Mouse (Mus musculus) liver, embryonic 16.5 days (tissue): ENCODE measurements around the gene H2afx. TPM values are rescaled to one million over a fixed set of nuclear protein-coding genes. Genes with fewer than 3 reads are reported as not detected.

ENCODE experiments used
- ATAC-seq: fragments of 200-750 bp; cut with Nextera tagmentation; 2 replicates; pipeline ENCODE4 v1.8.0; 2017; ENCODE audit warnings: low read depth, mild to moderate bottlenecking, moderate number of reproducible peaks, moderate library complexity
- H3K27ac ChIP-seq: fragments of 300-500 bp; sonication (generic); 2 replicates; pipeline ENCODE4 v1.5.1; 2014; ENCODE audit warnings: mild to moderate bottlenecking, low read length
- H3K27me3 ChIP-seq: fragments of 300-500 bp; sonication (generic); 2 replicates; pipeline ENCODE4 v1.6.1; 2014; ENCODE audit warnings: low read depth, low read length, mixed read lengths; ENCODE audit not compliant: control insufficient read depth, insufficient read depth
- H3K36me3 ChIP-seq: fragments of 300-500 bp; sonication (generic); 2 replicates; pipeline ENCODE4 v1.6.1; 2014; ENCODE audit warnings: mild to moderate bottlenecking; ENCODE audit not compliant: control insufficient read depth, insufficient read depth
- H3K4me1 ChIP-seq: fragments of 300-500 bp; sonication (generic); 2 replicates; pipeline ENCODE4 v1.6.1; 2014; ENCODE audit warnings: low read depth, low read length, mixed read lengths; ENCODE audit not compliant: control insufficient read depth
- H3K4me2 ChIP-seq: fragments of 300-500 bp; sonication (generic); 2 replicates; pipeline ENCODE4 v1.6.1; 2014; ENCODE audit warnings: low read depth, low read length, mixed read lengths
- H3K4me3 ChIP-seq: fragments of 300-500 bp; sonication (generic); 2 replicates; pipeline ENCODE4 v1.5.1; 2014; ENCODE audit warnings: low read depth, mild to moderate bottlenecking, low read length
- H3K9ac ChIP-seq: fragments of 300-500 bp; sonication (generic); 2 replicates; pipeline ENCODE4 v1.6.1; 2014; ENCODE audit warnings: low read depth, low read length
- H3K9me3 ChIP-seq: fragments of 300-500 bp; sonication (generic); replicated peaks from 2 replicates; pipeline ENCODE4 v1.6.1; 2016; ENCODE audit warnings: low read length; ENCODE audit not compliant: control insufficient read depth
- WGBS: fragments of 180-500 bp; shearing (Covaris S2); extraction: QIAGEN DNeasy Blood & Tissue Kit; methylation state at CpG from one replicate; pipeline ENCODE4 v1.1.7; 2014; ENCODE audit not compliant: insufficient replicate concordance; 5-methylcytosine and 5-hydroxymethylcytosine counted together
- polyA plus RNA-seq: library from polyadenylated mRNA; unstranded; fragments of >200 nt; fragmentation: Nextera tagmentation; extraction: Ambion mirVana; gene quantifications from 2 replicates; pipeline ENCODE4 v1.2.1, GENCODE M21; 2015

Gene H2afx
- polyA plus RNA-seq, 1 experiment from 2014 or later, result 216 TPM

DNA sequence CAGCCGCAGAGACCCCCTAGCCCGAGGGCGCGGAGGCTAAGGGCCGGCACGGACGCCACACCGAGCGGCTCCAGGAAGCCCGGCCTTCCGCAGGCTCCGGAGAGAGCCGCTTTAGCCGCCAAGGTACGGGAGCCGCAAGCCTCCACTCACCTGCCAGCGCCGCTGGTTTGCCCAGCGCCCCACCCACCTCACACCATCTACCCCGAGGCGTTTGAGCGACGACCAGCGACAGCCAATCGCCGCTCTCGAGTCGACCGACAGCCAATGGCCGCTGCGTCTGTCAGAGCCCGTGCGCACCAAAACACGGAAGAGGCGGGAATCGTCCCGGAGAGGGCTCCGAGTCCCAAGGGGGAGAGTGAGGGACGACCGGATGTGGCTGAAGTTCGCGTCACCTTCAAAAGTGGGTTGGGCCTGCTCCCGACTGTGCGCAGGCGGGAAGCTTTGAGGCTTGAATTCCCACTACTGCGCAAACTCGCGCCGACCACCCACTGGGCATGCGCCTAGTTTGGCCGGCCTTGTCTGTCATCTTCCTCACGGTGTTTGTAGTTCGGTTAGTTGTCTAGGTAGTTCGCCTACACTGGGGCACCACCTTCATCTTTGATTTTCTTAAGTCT, 28.9 kb upstream of the H2afx start, which contains the start of gene Hinfp:
Hinfp (minus strand) TSS at position 206 of the 614 bp plus-strand sequence.
- ATAC-seq, result peak; percentile 96
- Histone ChIP-seq H3K27ac (peak within 1 kb of the TSS; percentile 85), H3K9ac (peak within 1 kb of the TSS; percentile 97), H3K4me1 (peaks cover 23% of the 10 kb centered on the region), H3K27me3 (no peaks in the 10 kb centered on the region), H3K4me3 (peak within 1 kb of the TSS; percentile 86), H3K4me2 (peak within 1 kb of the TSS; percentile 81), H3K36me3 (peaks cover 14% of the 10 kb centered on the region), H3K9me3 (no peaks in the 10 kb centered on the region)
- under 1% methylated on average over 54 of the region's 54 CpGs for WGBS

- Histone ChIP-seq H3K4me3 (no peak overlapping the region), H3K36me3 (peaks cover 11% of the 10 kb centered on the region), H3K27ac (0 out of 2 replicates have a peak overlapping the region, but pooled peaks have one; percentile 83), H3K9me3 (no peaks in the 10 kb centered on the region), H3K4me2 (peak overlapping the region; percentile 81; the same call in 1 of the 2 replicates), H3K4me1 (peaks cover 23% of the 10 kb centered on the region), H3K9ac (no peak overlapping the region), H3K27me3 (no peaks in the 10 kb centered on the region)
- WGBS, result 80% methylated on average over 6 of the region's 6 CpGs
- ATAC-seq, result no peak
These were observed 28.0 kb upstream of the H2afx start for GRCm38 (mm10) chr9:44306532-44306931.

DNA sequence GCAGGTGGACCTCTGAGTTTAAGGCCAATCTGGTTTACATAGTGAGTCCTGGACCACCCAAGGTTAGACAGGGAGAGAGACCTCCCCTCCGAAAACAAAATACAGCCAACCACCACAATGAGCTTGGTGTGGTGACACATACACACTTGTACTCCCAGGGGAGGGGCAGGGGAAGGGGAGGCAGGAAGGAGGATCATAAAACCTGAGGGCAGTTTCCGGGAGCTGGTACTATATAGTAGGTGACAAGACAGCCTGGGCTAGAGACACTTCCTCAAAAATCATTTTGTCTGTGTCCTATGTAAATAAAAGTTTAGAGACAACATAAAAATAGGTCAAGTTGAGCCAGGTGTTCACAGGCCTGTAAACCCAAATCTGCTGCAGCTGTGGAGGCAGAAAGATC, 27.2 kb upstream of the H2afx start:
- no peak for ATAC-seq
- 68% methylated on average over 2 of the region's 2 CpGs for WGBS
- no peak overlapping the region for H3K4me2 ChIP-seq
- no peaks in the 10 kb centered on the region for H3K27me3 ChIP-seq
- H3K4me1 ChIP-seq, result peaks cover 23% of the 10 kb centered on the region
- H3K9me3 ChIP-seq, result no peaks in the 10 kb centered on the region
- H3K27ac ChIP-seq, result no peak overlapping the region
- no peak overlapping the region for H3K9ac ChIP-seq
- H3K4me3 ChIP-seq, result no peak overlapping the region
- H3K36me3 ChIP-seq, result peaks cover 10% of the 10 kb centered on the region

DNA sequence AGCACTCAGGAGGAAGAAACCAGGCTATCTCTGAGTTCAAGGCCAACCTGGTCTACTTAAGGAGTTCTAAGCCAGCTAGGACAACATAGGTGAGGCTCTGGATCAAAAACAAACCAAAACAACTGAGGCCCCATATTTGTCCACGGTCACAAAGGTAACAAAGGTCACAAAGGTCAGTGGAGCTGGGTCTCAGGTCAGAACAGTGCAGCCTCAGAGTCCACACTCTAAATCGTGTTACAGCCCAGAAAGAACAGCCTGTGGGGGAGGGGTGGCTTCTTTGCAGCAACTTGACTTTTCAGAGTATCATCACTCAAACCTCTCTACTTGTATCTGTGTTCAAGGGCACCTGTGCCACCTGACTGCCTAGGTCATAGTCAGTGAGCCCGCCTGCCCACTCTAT, 24.7 kb upstream of the H2afx start:
- H3K4me3 ChIP-seq, result no peak overlapping the region
- no peak overlapping the region for H3K9ac ChIP-seq
- no peak for ATAC-seq
- H3K36me3 ChIP-seq, result peaks cover 24% of the 10 kb centered on the region
- no peaks in the 10 kb centered on the region for H3K9me3 ChIP-seq
- H3K4me2 ChIP-seq, result no peak overlapping the region
- H3K27me3 ChIP-seq, result no peaks in the 10 kb centered on the region
- no peak overlapping the region; the same call in 1 of the 2 replicates for H3K27ac ChIP-seq
- peaks cover 12% of the 10 kb centered on the region for H3K4me1 ChIP-seq
- WGBS, result 66% methylated on average over 3 of the region's 3 CpGs

DNA sequence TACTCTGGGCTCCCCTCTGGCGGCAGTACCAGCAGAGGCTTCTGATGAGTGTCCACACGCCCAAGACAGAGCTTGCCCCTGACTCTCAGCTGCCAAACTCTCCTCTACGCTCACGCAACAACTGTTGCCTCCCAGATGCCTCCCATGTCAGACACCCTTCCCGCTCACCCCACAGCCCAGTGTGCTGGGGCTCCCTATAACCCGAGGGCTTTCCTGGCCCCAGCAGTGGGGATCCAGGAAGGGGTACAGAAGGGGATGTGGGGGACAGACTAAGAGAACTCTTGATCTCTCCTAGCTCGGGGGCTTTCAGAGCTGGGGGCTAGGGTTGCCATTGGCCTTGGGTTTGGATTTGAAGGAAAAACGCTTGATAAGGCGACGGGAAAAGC, 23.8 kb upstream of the H2afx start:
- Histone ChIP-seq H3K9ac (no peak overlapping the region), H3K9me3 (no peaks in the 10 kb centered on the region), H3K27ac (no peak overlapping the region), H3K4me3 (no peak overlapping the region), H3K4me1 (peaks cover 12% of the 10 kb centered on the region), H3K36me3 (peaks cover 34% of the 10 kb centered on the region), H3K27me3 (no peaks in the 10 kb centered on the region), H3K4me2 (no peak overlapping the region)
- ATAC-seq, result no peak
- WGBS, result 49% methylated on average over 10 of the region's 10 CpGs

GRCm38 (mm10) chr9:44311136-44312134, 23.1 kb upstream of the H2afx start:
- H3K27ac ChIP-seq, result no peak overlapping the region
- no peaks in the 10 kb centered on the region for H3K27me3 ChIP-seq
- peaks cover 6% of the 10 kb centered on the region for H3K4me1 ChIP-seq
- H3K4me2 ChIP-seq, result no peak overlapping the region
- H3K9me3 ChIP-seq, result no peaks in the 10 kb centered on the region
- no peak for ATAC-seq
- 36% methylated on average over 27 of the region's 27 CpGs for WGBS
- H3K4me3 ChIP-seq, result no peak overlapping the region
- H3K9ac ChIP-seq, result no peak overlapping the region
- H3K36me3 ChIP-seq, result peaks cover 41% of the 10 kb centered on the region

DNA sequence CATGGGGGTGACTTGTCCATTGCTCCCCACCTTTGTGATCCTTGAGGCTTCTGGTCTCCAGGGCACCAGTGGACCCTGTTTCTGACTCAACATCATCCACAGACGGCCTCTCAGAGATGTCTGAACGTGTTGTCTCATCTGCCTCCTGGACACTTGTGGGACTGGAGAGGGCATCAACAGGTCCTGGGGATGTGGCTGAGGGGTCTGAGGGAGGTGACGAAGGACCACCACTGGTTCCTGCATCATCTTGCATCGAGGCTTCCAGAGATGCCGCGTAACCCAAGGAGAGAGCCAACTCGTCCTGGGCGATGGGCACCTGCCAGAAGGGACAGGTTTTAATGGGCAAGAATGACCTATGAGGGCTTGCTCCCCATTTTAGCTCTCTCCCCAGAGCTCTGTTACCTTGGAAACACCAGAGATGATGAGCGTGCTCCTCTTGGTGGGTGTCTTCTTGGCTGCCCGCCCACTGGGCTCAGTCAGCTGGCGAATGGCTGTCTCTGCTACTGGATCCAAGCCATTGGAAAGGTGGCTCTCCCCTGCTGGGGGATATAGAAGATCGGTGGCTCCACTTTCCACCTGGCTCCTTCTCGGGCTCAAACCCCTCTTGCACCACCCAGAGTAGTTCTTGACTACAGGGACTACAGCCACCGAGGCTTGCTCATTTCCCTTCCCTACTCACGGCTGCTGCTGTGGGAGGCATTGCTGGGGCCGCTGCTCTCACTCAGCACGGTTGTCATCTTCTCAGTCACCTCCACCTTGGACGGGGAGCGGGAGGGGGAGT, 20.8 kb upstream of the H2afx start:
- no peaks in the 10 kb centered on the region for H3K9me3 ChIP-seq
- no peak overlapping the region for H3K9ac ChIP-seq
- H3K4me2 ChIP-seq, result no peak overlapping the region
- peaks cover 45% of the 10 kb centered on the region for H3K36me3 ChIP-seq
- H3K4me3 ChIP-seq, result no peak overlapping the region
- ATAC-seq, result no peak
- H3K27me3 ChIP-seq, result no peaks in the 10 kb centered on the region
- WGBS, result 82% methylated on average over 19 of the region's 19 CpGs
- no peak overlapping the region for H3K27ac ChIP-seq
- H3K4me1 ChIP-seq, result peaks cover 18% of the 10 kb centered on the region

GRCm38 (mm10) chr9:44314257-44314547, 20.3 kb upstream of the H2afx start:
- no peak overlapping the region for H3K9ac ChIP-seq
- no peak overlapping the region for H3K4me2 ChIP-seq
- ATAC-seq, result no peak
- no peak overlapping the region for H3K4me3 ChIP-seq
- no peaks in the 10 kb centered on the region for H3K27me3 ChIP-seq
- peaks cover 45% of the 10 kb centered on the region for H3K36me3 ChIP-seq
- H3K4me1 ChIP-seq, result peaks cover 23% of the 10 kb centered on the region
- H3K9me3 ChIP-seq, result no peaks in the 10 kb centered on the region
- no peak overlapping the region for H3K27ac ChIP-seq
- 85% methylated on average over 4 of the region's 4 CpGs for WGBS
